Mouse (Mus musculus) spleen, adult 2 months (tissue): ENCODE data around the gene Fam234b.

Experiments
- CTCF ChIP-seq: fragments of 200-500 bp; IDR thresholded peaks from 2 replicates; pipeline ENCODE4 v1.5.1; 2011; ENCODE audit warnings: mild to moderate bottlenecking, inconsistent platforms; ENCODE audit not compliant: insufficient read depth, insufficient read length, insufficient replicate concordance; ENCODE audit errors: extremely low read depth
- POLR2A ChIP-seq: fragments of 200-500 bp; IDR thresholded peaks from 2 replicates; pipeline ENCODE4 v1.6.1; 2011; ENCODE audit warnings: low read depth, low read length, inconsistent platforms

GRCm38 (mm10) chr6:135261124-135261523 lies 63.3 kb downstream of the Fam234b start:
- TF ChIP-seq CTCF (no peak), POLR2A (no peak)
